Mouse (Mus musculus) limb, embryonic 15.5 days (tissue): ENCODE measurements around the gene Ilk. TPM values are rescaled to one million over a fixed set of nuclear protein-coding genes. Genes with fewer than 3 reads are reported as not detected.
A peak's percentile ranks its signal among the peaks of the same experiment; 100 is the strongest.

ENCODE experiments used
- ATAC-seq: fragments of 200-750 bp; cut with Nextera tagmentation; 2 replicates; pipeline ENCODE4 v1.8.0; 2017; ENCODE audit warnings: low read depth, moderate TSS enrichment; ENCODE audit not compliant: insufficient number of reproducible peaks, low FRiP score, low TSS enrichment
- H3K27ac ChIP-seq: fragments of 300-500 bp; sonication (generic); 2 replicates; pipeline ENCODE4 v1.5.1; 2015; ENCODE audit warnings: moderate library complexity, mild to moderate bottlenecking, inconsistent platforms
- H3K27me3 ChIP-seq: fragments of 300-500 bp; sonication (generic); 2 replicates; pipeline ENCODE4 v1.6.1; 2015; ENCODE audit warnings: inconsistent platforms
- H3K36me3 ChIP-seq: fragments of 300-500 bp; sonication (generic); 2 replicates; pipeline ENCODE4 v1.6.1; 2015; ENCODE audit warnings: inconsistent platforms
- H3K4me1 ChIP-seq: fragments of 300-500 bp; sonication (generic); 2 replicates; pipeline ENCODE4 v1.6.1; 2015; ENCODE audit warnings: inconsistent platforms
- H3K4me2 ChIP-seq: fragments of 300-500 bp; sonication (generic); 2 replicates; pipeline ENCODE4 v1.6.1; 2015; ENCODE audit warnings: mild to moderate bottlenecking, inconsistent platforms
- H3K4me3 ChIP-seq: fragments of 300-500 bp; sonication (generic); 2 replicates; pipeline ENCODE4 v1.5.1; 2015; ENCODE audit warnings: mild to moderate bottlenecking, inconsistent platforms
- H3K9ac ChIP-seq: fragments of 300-500 bp; sonication (generic); 2 replicates; pipeline ENCODE4 v1.6.1; 2015; ENCODE audit warnings: inconsistent platforms
- H3K9me3 ChIP-seq: fragments of 300-500 bp; sonication (generic); 2 replicates; pipeline ENCODE4 v1.6.1; 2016; ENCODE audit warnings: inconsistent platforms
- WGBS: fragments of 180-500 bp; shearing (Covaris S2); methylation state at CpG from one replicate; pipeline ENCODE4 v1.1.7; 2015; 5-methylcytosine and 5-hydroxymethylcytosine counted together
- polyA plus RNA-seq: library from polyadenylated mRNA; unstranded; fragments of >200 nt; fragmentation: Nextera tagmentation; extraction: Ambion mirVana; gene quantifications from 2 replicates; pipeline ENCODE4 v1.2.1, GENCODE M21; 2015

Gene Ilk
- polyA plus RNA-seq, result 327 and 418 TPM in 2 replicates

- Histone ChIP-seq H3K4me3 (peak within 1 kb of the TSS; percentile 81), H3K4me1 (peaks cover 30% of the 10 kb centered on the region), H3K9me3 (no peaks in the 10 kb centered on the region), H3K4me2 (peak within 1 kb of the TSS; percentile 62), H3K27ac (peak within 1 kb of the TSS; percentile 92), H3K9ac (peak within 1 kb of the TSS; percentile 94), H3K27me3 (no peaks in the 10 kb centered on the region), H3K36me3 (peaks cover 51% of the 10 kb centered on the region)
- ATAC-seq, result peak; percentile 96
- WGBS, result under 1% methylated on average over 59 of the region's 62 CpGs
Observed at GRCm38 (mm10) chr7:105736264-105736901, at the start of gene Ilk. Ilk (plus strand) TSS chr7:105736592.

GRCm38 (mm10) chr7:105690875-105691274, 45.5 kb upstream of the Ilk start:
- no peak overlapping the region for H3K27ac ChIP-seq
- no peaks in the 10 kb centered on the region for H3K27me3 ChIP-seq
- H3K36me3 ChIP-seq, result no peaks in the 10 kb centered on the region
- H3K9ac ChIP-seq, result no peak overlapping the region
- H3K4me3 ChIP-seq, result no peak overlapping the region
- no peaks in the 10 kb centered on the region for H3K4me1 ChIP-seq
- WGBS, result 79% methylated on average over 1 of the region's 1 CpGs
- no peaks in the 10 kb centered on the region for H3K9me3 ChIP-seq
- ATAC-seq, result no peak
- no peak overlapping the region for H3K4me2 ChIP-seq

- Histone ChIP-seq H3K4me3 (no peak overlapping the region), H3K4me2 (no peak overlapping the region), H3K27ac (no peak overlapping the region), H3K9me3 (no peaks in the 10 kb centered on the region), H3K36me3 (no peaks in the 10 kb centered on the region), H3K9ac (no peak overlapping the region), H3K27me3 (no peaks in the 10 kb centered on the region), H3K4me1 (no peaks in the 10 kb centered on the region)
- WGBS, result 85% methylated on average over 16 of the region's 16 CpGs
- ATAC-seq, result no peak
Observed at GRCm38 (mm10) chr7:105703184-105703583, 33.2 kb upstream of the Ilk start.

GRCm38 (mm10) chr7:105703816-105704215, 32.6 kb upstream of the Ilk start:
- H3K27ac ChIP-seq, result no peak overlapping the region
- H3K9me3 ChIP-seq, result no peaks in the 10 kb centered on the region
- no peak overlapping the region for H3K4me2 ChIP-seq
- ATAC-seq, result no peak
- no peaks in the 10 kb centered on the region for H3K36me3 ChIP-seq
- H3K4me1 ChIP-seq, result no peaks in the 10 kb centered on the region
- H3K4me3 ChIP-seq, result no peak overlapping the region
- WGBS, result 85% methylated on average over 4 of the region's 4 CpGs
- H3K27me3 ChIP-seq, result no peaks in the 10 kb centered on the region
- H3K9ac ChIP-seq, result no peak overlapping the region

GRCm38 (mm10) chr7:105708733-105709132, 27.7 kb upstream of the Ilk start:
- no peak overlapping the region for H3K9ac ChIP-seq
- no peak overlapping the region for H3K27ac ChIP-seq
- H3K4me2 ChIP-seq, result no peak overlapping the region
- no peaks in the 10 kb centered on the region for H3K9me3 ChIP-seq
- H3K4me1 ChIP-seq, result no peaks in the 10 kb centered on the region
- no peaks in the 10 kb centered on the region for H3K36me3 ChIP-seq
- ATAC-seq, result no peak
- 89% methylated on average over 5 of the region's 5 CpGs for WGBS
- no peak overlapping the region for H3K4me3 ChIP-seq
- no peaks in the 10 kb centered on the region for H3K27me3 ChIP-seq

- Histone ChIP-seq H3K27me3 (no peaks in the 10 kb centered on the region), H3K36me3 (no peaks in the 10 kb centered on the region), H3K4me1 (no peaks in the 10 kb centered on the region), H3K9ac (no peak overlapping the region), H3K27ac (no peak overlapping the region), H3K4me2 (no peak overlapping the region), H3K4me3 (no peak overlapping the region), H3K9me3 (no peaks in the 10 kb centered on the region)
- 61% methylated on average over 3 of the region's 3 CpGs for WGBS
- ATAC-seq, result no peak
Observed at GRCm38 (mm10) chr7:105715366-105715765, 21.0 kb upstream of the Ilk start.

GRCm38 (mm10) chr7:105721916-105722315, 14.5 kb upstream of the Ilk start:
- ATAC-seq, result no peak
- peaks cover 3% of the 10 kb centered on the region; the same call in 1 of the 2 replicates for H3K4me1 ChIP-seq
- H3K27me3 ChIP-seq, result no peaks in the 10 kb centered on the region
- WGBS, result 71% methylated on average over 2 of the region's 2 CpGs
- H3K4me3 ChIP-seq, result no peak overlapping the region
- no peak overlapping the region for H3K27ac ChIP-seq
- H3K4me2 ChIP-seq, result no peak overlapping the region
- H3K9me3 ChIP-seq, result no peaks in the 10 kb centered on the region
- no peak overlapping the region for H3K9ac ChIP-seq
- H3K36me3 ChIP-seq, result no peaks in the 10 kb centered on the region

- Histone ChIP-seq H3K4me1 (peaks cover 3% of the 10 kb centered on the region; the same call in 1 of the 2 replicates), H3K4me2 (no peak overlapping the region), H3K4me3 (no peak overlapping the region), H3K27ac (no peak overlapping the region), H3K27me3 (no peaks in the 10 kb centered on the region), H3K9me3 (no peaks in the 10 kb centered on the region), H3K36me3 (peaks cover 15% of the 10 kb centered on the region), H3K9ac (no peak overlapping the region)
- 0 out of 2 replicates have a peak, but pooled peaks have one; percentile 30 for ATAC-seq
- 83% methylated on average over 4 of the region's 4 CpGs for WGBS
Observed at GRCm38 (mm10) chr7:105726144-105726979, 10.0 kb upstream of the Ilk start.

GRCm38 (mm10) chr7:105726980-105727325, 9.4 kb upstream of the Ilk start:
- no peak for ATAC-seq
- no peak overlapping the region for H3K27ac ChIP-seq
- WGBS, result 90% methylated on average over 4 of the region's 4 CpGs

GRCm38 (mm10) chr7:105728701-105729428, 7.5 kb upstream of the Ilk start:
- Histone ChIP-seq H3K9me3 (no peaks in the 10 kb centered on the region), H3K4me2 (no peak overlapping the region), H3K4me3 (no peak overlapping the region), H3K27ac (0 out of 2 replicates have a peak overlapping the region, but pooled peaks have one; percentile 0), H3K4me1 (peaks cover 3% of the 10 kb centered on the region; the same call in 1 of the 2 replicates), H3K36me3 (peaks cover 40% of the 10 kb centered on the region), H3K27me3 (no peaks in the 10 kb centered on the region), H3K9ac (no peak overlapping the region)
- 74% methylated on average over 6 of the region's 6 CpGs for WGBS
- no peak for ATAC-seq

More at GRCm38 (mm10) chr7:105726980-105727325, 9.4 kb upstream of the Ilk start:
- Histone ChIP-seq H3K4me2 (no peak overlapping the region), H3K9me3 (no peaks in the 10 kb centered on the region), H3K4me3 (no peak overlapping the region), H3K4me1 (peaks cover 3% of the 10 kb centered on the region; the same call in 1 of the 2 replicates), H3K9ac (no peak overlapping the region), H3K36me3 (peaks cover 21% of the 10 kb centered on the region), H3K27me3 (no peaks in the 10 kb centered on the region)

GRCm38 (mm10) chr7:105733836-105734235, 2.6 kb upstream of the Ilk start:
- no peak overlapping the region for H3K4me3 ChIP-seq
- no peak overlapping the region for H3K27ac ChIP-seq
- no peak overlapping the region for H3K4me2 ChIP-seq
- WGBS, result 94% methylated on average over 11 of the region's 11 CpGs
- no peak for ATAC-seq
- peaks cover 21% of the 10 kb centered on the region for H3K4me1 ChIP-seq
- no peak overlapping the region for H3K9ac ChIP-seq
- no peaks in the 10 kb centered on the region for H3K9me3 ChIP-seq
- peaks cover 50% of the 10 kb centered on the region for H3K36me3 ChIP-seq
- H3K27me3 ChIP-seq, result no peaks in the 10 kb centered on the region
